In genomic region chr11:108140028-108140427, GRCm38 (mm10) we compare ENCODE assay signal across 11 mouse cellular contexts.
DNase-seq lines count a peak whose midpoint lies in the region; ATAC-seq and TF ChIP-seq lines count a peak whose summit lies in the region.
"Had no signal": no experiment of that assay in that cellular context is flagged by ENCODE, and none has a peak within 500 bp of the region (broad histone marks: within the 10 kb centered on the region; RNA-seq: fewer than 3 reads in every experiment).

No protein-coding gene starts in this region.

- no peak for TF ChIP-seq EP300 in liver, postnatal 0 days (IDR thresholded peaks at IDR 0.05; ENCODE audit: low read depth)

- peak; percentile 40 to 50 for DNase-seq in cerebellum, postnatal 14 days
- no peak for DNase-seq in cerebellum, adult 2 months
- peak; percentile 41 for DNase-seq in liver, postnatal 0 days
- no peak for DNase-seq in liver, embryonic 11.5 days (ENCODE audit: low spot score)
- peak; percentile 15 for DNase-seq in induced T-regulatory cell, adult 2 months (ENCODE audit: low read depth)
- peak; percentile 74 for DNase-seq in lung, postnatal 14 days
- no peak for DNase-seq in thymus, postnatal 14 days
- DNase-seq: thymus, adult 2 months had no signal

- no peaks in the 10 kb centered on the region for H3K36me3 ChIP-seq in liver, postnatal 0 days (replicated peaks; ENCODE audit: insufficient read depth, low read length)
- H3K36me3 ChIP-seq in liver, embryonic 11.5 days (ENCODE audit: control insufficient read depth, insufficient read depth, low read length), result no peaks in the 10 kb centered on the region
- no peaks in the 10 kb centered on the region for H3K36me3 ChIP-seq in intestine, postnatal 0 days (ENCODE audit: control insufficient read depth, insufficient read depth)

- H3K4me2 ChIP-seq in liver, postnatal 0 days (ENCODE audit: low read depth, low read length), result no peak overlapping the region
- H3K4me2 ChIP-seq in liver, embryonic 11.5 days, result no peak overlapping the region
- H3K4me2 ChIP-seq in intestine, postnatal 0 days (replicated peaks; ENCODE audit: low read depth), result no peak overlapping the region

- no peak overlapping the region for H3K9ac ChIP-seq in liver, postnatal 0 days (replicated peaks)
- H3K9ac ChIP-seq in liver, embryonic 11.5 days (ENCODE audit: low read depth, low read length), result no peak overlapping the region
- H3K9ac ChIP-seq in intestine, postnatal 0 days (ENCODE audit: low read depth, low read length), result no peak overlapping the region

- H3K27ac ChIP-seq in cerebellum, adult 2 months (ENCODE audit: insufficient read depth, low read length), result no peak overlapping the region
- H3K27ac ChIP-seq in liver, postnatal 0 days (ENCODE audit: low read depth), result no peak overlapping the region
- no peak overlapping the region for H3K27ac ChIP-seq in liver, embryonic 11.5 days (ENCODE audit: low read depth, low read length)
- H3K27ac ChIP-seq in intestine, postnatal 0 days (ENCODE audit: low read depth, low read length), result no peak overlapping the region
- H3K27ac ChIP-seq: kidney, postnatal 0 days; macrophage had no signal

- TF ChIP-seq POLR2A in cerebellum, adult 2 months (IDR thresholded peaks at IDR 0.05; ENCODE audit: borderline replicate concordance, insufficient read depth, low read length), result no peak

- TF ChIP-seq CTCF in cerebellum, adult 2 months (IDR thresholded peaks at IDR 0.05; ENCODE audit: borderline replicate concordance, insufficient read depth, low read depth, low read length), result no peak
- no peak for TF ChIP-seq CTCF in liver, postnatal 0 days (IDR thresholded peaks at IDR 0.05; ENCODE audit: low read depth)
- TF ChIP-seq CTCF in intestine, postnatal 0 days (IDR thresholded peaks at IDR 0.05; ENCODE audit: low read depth), result no peak

- no peak overlapping the region for H3K4me3 ChIP-seq in cerebellum, adult 2 months (replicated peaks; ENCODE audit: insufficient read depth, low read depth, low read length)
- H3K4me3 ChIP-seq in liver, postnatal 0 days (ENCODE audit: low read depth, low read length), result no peak overlapping the region
- no peak overlapping the region for H3K4me3 ChIP-seq in liver, embryonic 11.5 days (ENCODE audit: low read depth, low read length)
- no peak overlapping the region for H3K4me3 ChIP-seq in intestine, postnatal 0 days (ENCODE audit: low read depth, low read length)

- WGBS in cerebellum, adult 2 months, result 63% methylated on average over 7 of the region's 7 CpGs
- 72% methylated on average over 7 of the region's 7 CpGs for WGBS in liver, postnatal 0 days (ENCODE audit: insufficient replicate concordance)
- WGBS in liver, embryonic 11.5 days, result 79% methylated on average over 7 of the region's 7 CpGs
- 70% methylated on average over 7 of the region's 7 CpGs for WGBS in intestine, postnatal 0 days

- H3K27me3 ChIP-seq in cerebellum, adult 2 months (ENCODE audit: control insufficient read depth, insufficient read depth, low read length), result no peaks in the 10 kb centered on the region
- no peaks in the 10 kb centered on the region for H3K27me3 ChIP-seq in liver, postnatal 0 days (ENCODE audit: insufficient read depth, low read length)
- no peaks in the 10 kb centered on the region; the same call in 1 of the 2 replicates for H3K27me3 ChIP-seq in liver, embryonic 11.5 days (replicated peaks; ENCODE audit: control insufficient read depth, insufficient read depth, low read length)
- H3K27me3 ChIP-seq in intestine, postnatal 0 days (replicated peaks; ENCODE audit: control insufficient read depth, insufficient read depth, low read length), result no peaks in the 10 kb centered on the region

- H3K9me3 ChIP-seq in liver, postnatal 0 days (ENCODE audit: low read length), result no peaks in the 10 kb centered on the region
- H3K9me3 ChIP-seq in liver, embryonic 11.5 days (ENCODE audit: control insufficient read depth, low read length), result no peaks in the 10 kb centered on the region
- no peaks in the 10 kb centered on the region for H3K9me3 ChIP-seq in intestine, postnatal 0 days (ENCODE audit: control insufficient read depth)

- no peak for ATAC-seq in liver, postnatal 0 days
- no peak for ATAC-seq in liver, embryonic 11.5 days (replicated peaks; ENCODE audit: low FRiP score)
- ATAC-seq in intestine, postnatal 0 days, result no peak

- H3K4me1 ChIP-seq in cerebellum, adult 2 months (ENCODE audit: control insufficient read depth, insufficient read depth, low read length), result no peaks in the 10 kb centered on the region
- H3K4me1 ChIP-seq in liver, postnatal 0 days (ENCODE audit: insufficient read depth), result no peaks in the 10 kb centered on the region
- peaks cover 3% of the 10 kb centered on the region; the same call in 1 of the 2 replicates for H3K4me1 ChIP-seq in liver, embryonic 11.5 days (replicated peaks; ENCODE audit: control insufficient read depth, insufficient read depth, low read length)
- H3K4me1 ChIP-seq in intestine, postnatal 0 days (replicated peaks; ENCODE audit: control insufficient read depth, insufficient read depth, low read length), result no peaks in the 10 kb centered on the region

Comparison
In these comparisons a context has a peak if more than half of its experiments do, and no peak if none do; other contexts are left out.
1. DNase-seq: peak in cerebellum, postnatal 14 days (2 of 2), liver, postnatal 0 days (single experiment), induced T-regulatory cell, adult 2 months (single experiment) and lung, postnatal 14 days (single experiment); none in cerebellum, adult 2 months (0 of 2), liver, embryonic 11.5 days (single experiment) and thymus, postnatal 14 days (single experiment).